ENCODE assay signal across 35 mouse cellular contexts in genomic region chr2:74941966-74942365, GRCm38 (mm10).
"Had no signal": no experiment of that assay in that cellular context is flagged by ENCODE, and none has a peak within 500 bp of the region (broad histone marks: within the 10 kb centered on the region; RNA-seq: fewer than 3 reads in every experiment).

No protein-coding gene starts in this region.

- H3K27me3 ChIP-seq: heart, embryonic 12.5 days; heart, embryonic 13.5 days; heart, embryonic 15.5 days; hindbrain, embryonic 12.5 days; hindbrain, embryonic 13.5 days; hindbrain, embryonic 15.5 days; intestine, embryonic 15.5 days had no signal

- H3K9me3 ChIP-seq: heart, embryonic 12.5 days; heart, embryonic 13.5 days; heart, embryonic 15.5 days; hindbrain, embryonic 10.5 days; hindbrain, embryonic 12.5 days; hindbrain, embryonic 13.5 days; hindbrain, embryonic 15.5 days; intestine, embryonic 15.5 days; kidney, embryonic 15.5 days had no signal

- H3K4me3 ChIP-seq: heart, embryonic 12.5 days; heart, embryonic 13.5 days; heart, embryonic 15.5 days; hindbrain, embryonic 10.5 days; hindbrain, embryonic 12.5 days; hindbrain, embryonic 13.5 days; hindbrain, embryonic 15.5 days; intestine, embryonic 15.5 days; kidney, embryonic 15.5 days; layer of hippocampus, adult 2 months; left cerebral cortex, adult 2 months had no signal

- H3K36me3 ChIP-seq: heart, embryonic 12.5 days; heart, embryonic 13.5 days; heart, embryonic 15.5 days; hindbrain, embryonic 10.5 days; hindbrain, embryonic 12.5 days; hindbrain, embryonic 13.5 days; hindbrain, embryonic 15.5 days; intestine, embryonic 15.5 days; kidney, embryonic 15.5 days had no signal

- H3K4me1 ChIP-seq: heart, embryonic 12.5 days; heart, embryonic 15.5 days; hindbrain, embryonic 10.5 days; hindbrain, embryonic 12.5 days; hindbrain, embryonic 13.5 days; hindbrain, embryonic 15.5 days; intestine, embryonic 15.5 days had no signal

- H3K27ac ChIP-seq: heart, embryonic 13.5 days; heart, embryonic 15.5 days; hindbrain, embryonic 10.5 days; hindbrain, embryonic 12.5 days; hindbrain, embryonic 13.5 days; hindbrain, embryonic 14.5 days; hindbrain, embryonic 15.5 days; hindbrain, postnatal 0 days; intestine, embryonic 15.5 days; kidney, embryonic 15.5 days; kidney, postnatal 0 days; layer of hippocampus, adult 2 months; left cerebral cortex, adult 2 months had no signal

- ATAC-seq: hindbrain, embryonic 16.5 days; hindbrain, postnatal 0 days; inflammation-experienced regulatory T-cells, adult 6 months; intestine, embryonic 15.5 days; intestine, embryonic 16.5 days; intestine, postnatal 0 days had no signal

- H3K4me2 ChIP-seq: heart, embryonic 11.5 days; heart, embryonic 12.5 days; heart, embryonic 13.5 days; heart, embryonic 15.5 days; hindbrain, embryonic 12.5 days; hindbrain, embryonic 13.5 days; hindbrain, embryonic 14.5 days; hindbrain, embryonic 15.5 days; intestine, embryonic 15.5 days; kidney, embryonic 15.5 days had no signal

- DNase-seq: heart, postnatal 10 days; heart, postnatal 14 days; heart, postnatal 36 days; heart, postnatal 4 days; kidney, adult 11 months; kidney, adult 18-20 months; kidney, adult 2 months; kidney, adult 8-10 months; kidney, adult 9 months; kidney, postnatal 10 days; kidney, postnatal 14 days; kidney, postnatal 25 days; kidney, postnatal 36 days; kidney, postnatal 4 days; layer of hippocampus, adult 9-11 months; layer of hippocampus, postnatal 36 days had no signal

- H3K9ac ChIP-seq: heart, embryonic 12.5 days; heart, embryonic 13.5 days; heart, embryonic 15.5 days; hindbrain, embryonic 12.5 days; hindbrain, embryonic 13.5 days; hindbrain, embryonic 14.5 days; hindbrain, embryonic 15.5 days; intestine, embryonic 15.5 days; kidney, embryonic 15.5 days had no signal
